Mouse (Mus musculus) G1E (cell line): Measurements from ENCODE around the gene B430218F22Rik.

Experiments
- CTCF ChIP-seq: IDR thresholded peaks from 2 replicates; pipeline ENCODE4 v1.5.1; 2012; ENCODE audit warnings: low read depth, low read length, inconsistent platforms, mixed read lengths
- GATA1 ChIP-seq: IDR thresholded peaks from 2 replicates; pipeline ENCODE4 v1.6.1; 2012; ENCODE audit warnings: borderline replicate concordance, low read length, inconsistent platforms, mixed read lengths
- TAL1 ChIP-seq: conservative IDR thresholded peaks from 2 replicates; pipeline ENCODE4 v1.6.1; 2012; ENCODE audit warnings: low read depth, low read length, inconsistent platforms, mixed read lengths

DNA sequence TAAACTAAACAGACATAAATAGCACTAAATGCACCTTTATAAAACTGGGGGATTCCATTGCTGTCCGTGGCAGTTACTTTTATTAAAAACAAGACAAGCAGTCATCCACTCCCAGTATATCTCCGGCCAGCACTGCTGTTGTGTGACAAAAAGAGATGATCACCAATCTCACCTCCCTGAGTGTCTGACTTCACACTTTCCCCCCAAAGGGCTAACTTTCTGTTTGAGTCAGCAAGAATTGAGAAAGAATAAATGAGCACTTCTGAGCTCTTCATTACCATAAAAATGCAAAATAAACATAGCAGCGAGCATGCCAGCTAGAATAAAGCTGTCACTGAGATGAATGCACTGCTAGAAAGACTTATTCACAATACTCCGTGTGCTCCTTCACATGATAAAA, 31.7 kb downstream of the B430218F22Rik start:
- TF ChIP-seq TAL1 (no peak), GATA1 (no peak), CTCF (no peak)
